Mouse (Mus musculus): ENCODE measurements around the gene Dus4l. TPM values are rescaled to one million over a fixed set of nuclear protein-coding genes. Genes with fewer than 3 reads are reported as not detected.
"Not testable (repeated sequence)": the region's sequence is repeated elsewhere in the genome, so short reads cannot be mapped to it uniquely, and the experiment has no call there.

The Dus4l gene
- 1 to 10 TPM; 5.1 to 6.1 TPM for total RNA-seq (2021)
- long read RNA-seq, experiment 1, partial matches to known transcripts: 0 of 1 reads
- long read RNA-seq, experiment 1, other reads (novel, unspliced or antisense): 0 of 1 reads
- long read RNA-seq, experiment 2: 0 reads

- peak; percentile 91 to 94 for DNase-seq (ENCODE audit: low spot score in 2 of 2)
Observed at GRCm38 (mm10) chr12:31654197-31654964, at the start of gene Dus4l, which contains the start of gene Cog5. TSS of gene Dus4l (minus strand) at chr12:31654826. TSS of gene Cog5 (plus strand) at chr12:31654869.

DNA sequence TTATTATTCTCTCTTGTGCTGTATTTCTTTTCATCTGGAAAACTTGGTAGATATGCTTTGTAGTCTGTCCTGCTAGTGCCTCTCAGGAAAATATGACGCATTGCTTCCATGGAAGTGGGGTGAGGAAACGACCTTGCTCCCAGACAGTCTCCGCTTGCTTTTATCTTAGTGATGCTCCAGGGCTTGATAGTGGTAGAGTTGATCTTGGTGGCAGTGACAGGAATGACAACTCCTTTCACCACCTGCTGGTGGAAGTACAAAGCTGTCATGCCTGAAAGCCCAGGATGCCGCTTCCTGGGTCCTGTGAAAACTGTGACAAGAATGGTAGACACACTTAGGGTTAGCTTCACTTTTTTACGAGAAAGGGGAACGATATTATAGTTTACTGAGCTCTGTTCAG is 49.3 kb upstream of the Dus4l start:
- DNase-seq (ENCODE audit: low spot score in 2 of 2): no peak

DNA sequence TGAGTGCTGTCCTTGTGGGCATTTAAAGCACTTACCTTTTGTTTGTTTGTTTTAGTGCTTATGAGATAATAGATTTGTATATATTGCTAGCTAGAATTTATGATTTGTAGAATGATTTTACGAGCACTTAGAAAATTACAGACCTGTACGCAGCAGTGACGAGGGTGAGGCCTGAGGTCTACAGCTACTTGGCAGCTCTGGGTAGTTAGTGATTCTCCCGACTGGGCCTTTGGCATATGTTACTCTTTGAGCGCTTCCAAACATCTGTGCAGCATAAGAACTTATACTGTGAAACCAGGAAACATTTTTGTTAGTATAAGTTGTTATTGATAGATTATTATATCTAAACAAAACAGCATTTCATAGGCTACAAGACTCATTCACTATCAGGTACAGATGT is 46.8 kb upstream of the Dus4l start:
- no peak for DNase-seq (ENCODE audit: low spot score in 2 of 2)

- DNase-seq (ENCODE audit: low spot score in 2 of 2): no peak
Observed at GRCm38 (mm10) chr12:31700623-31701347, 46.2 kb upstream of the Dus4l start.

DNA sequence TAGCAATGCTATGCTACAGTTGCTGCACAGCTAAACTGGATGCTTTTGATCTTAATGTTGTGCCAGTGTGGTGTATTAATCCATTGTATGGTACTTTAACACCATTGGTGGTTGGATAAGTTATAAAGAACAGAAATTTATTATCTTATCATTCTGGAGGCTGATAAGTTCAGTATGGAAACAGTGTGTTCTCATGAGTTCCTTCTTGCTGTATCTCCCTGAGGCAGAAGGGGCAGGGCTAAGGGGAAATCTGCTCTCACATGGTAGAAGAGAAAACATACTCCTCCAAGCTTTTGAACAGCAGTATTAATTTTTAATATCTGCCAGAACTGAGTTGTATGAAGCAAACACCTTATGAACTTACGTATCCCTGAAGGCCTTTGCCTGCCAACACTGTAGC is 38.7 kb upstream of the Dus4l start:
- no peak for DNase-seq (ENCODE audit: low spot score in 2 of 2)

- DNase-seq (ENCODE audit: low spot score in 2 of 2): no peak
Observed at GRCm38 (mm10) chr12:31686679-31687078, 32.1 kb upstream of the Dus4l start.

DNA sequence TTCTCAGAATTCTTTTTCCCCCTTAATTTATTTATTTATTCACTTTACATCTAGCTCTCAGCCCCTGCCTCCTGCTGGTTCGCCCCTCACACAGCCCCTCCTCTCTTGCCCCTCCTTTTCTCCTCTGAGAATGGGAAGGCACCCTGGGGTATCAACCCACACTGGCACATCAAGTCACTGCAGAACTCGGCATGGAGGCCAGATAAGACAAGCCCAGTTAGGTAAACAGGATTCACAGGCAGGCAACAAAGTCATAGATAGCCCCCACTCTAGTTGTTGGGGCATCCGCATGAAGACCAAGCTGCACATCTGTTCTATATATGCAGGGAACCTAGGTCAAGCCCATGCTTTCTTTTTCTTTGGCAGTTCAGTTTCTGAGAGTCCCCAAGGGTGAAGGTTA is 12.6 kb upstream of the Dus4l start:
- DNase-seq (ENCODE audit: low spot score in 2 of 2): no peak

GRCm38 (mm10) chr12:31665999-31666398 is 11.4 kb upstream of the Dus4l start:
- no peak for DNase-seq (ENCODE audit: low spot score in 2 of 2)

DNA sequence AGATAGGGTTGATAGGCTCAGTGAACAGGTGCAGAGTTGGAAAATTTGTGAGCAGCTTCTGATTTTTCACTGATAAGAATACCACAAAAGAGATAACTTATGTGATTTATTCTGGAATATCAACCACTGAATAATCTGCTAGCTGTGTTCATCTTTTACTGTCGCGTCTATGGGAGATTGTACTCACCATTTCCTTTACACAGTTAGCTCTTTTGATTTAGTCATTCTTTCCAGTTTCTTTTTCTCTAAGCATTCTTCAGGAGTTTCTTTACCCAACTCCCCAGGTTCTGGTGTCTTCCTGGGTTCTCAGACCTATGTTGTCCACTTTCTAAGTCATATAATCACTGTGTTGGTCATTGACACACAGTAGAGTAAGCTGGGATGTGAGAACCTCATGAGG is 2.2 kb upstream of the Dus4l start:
- no peak for DNase-seq (ENCODE audit: low spot score in 2 of 2)

GRCm38 (mm10) chr12:31654965-31655477 is 395 bp upstream of the Dus4l start:
- no peak for DNase-seq (ENCODE audit: low spot score in 2 of 2)

DNA sequence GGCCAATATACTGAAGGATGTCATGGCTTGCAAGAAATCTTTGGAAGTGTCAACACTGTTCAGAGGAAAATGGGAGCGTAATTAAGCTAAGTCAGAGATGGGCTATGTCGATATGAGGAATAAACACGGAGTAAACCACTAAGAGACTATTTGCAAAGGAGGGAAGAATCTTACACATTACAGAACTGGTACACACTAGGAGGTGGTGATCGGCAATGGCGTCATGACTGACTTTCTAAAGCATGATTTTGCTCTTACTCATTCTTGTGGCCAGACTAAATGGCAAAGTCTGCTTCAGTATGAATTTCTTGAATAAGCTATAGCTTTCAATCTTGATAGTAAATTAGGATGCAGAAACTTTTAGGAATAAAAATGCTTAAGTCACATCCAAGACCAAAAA is 1.0 kb downstream of the Dus4l start:
- DNase-seq (ENCODE audit: low spot score in 2 of 2): no peak

GRCm38 (mm10) chr12:31635240-31635607 is 19.4 kb downstream of the Dus4l start:
- no peak for DNase-seq (ENCODE audit: low spot score in 2 of 2)

DNA sequence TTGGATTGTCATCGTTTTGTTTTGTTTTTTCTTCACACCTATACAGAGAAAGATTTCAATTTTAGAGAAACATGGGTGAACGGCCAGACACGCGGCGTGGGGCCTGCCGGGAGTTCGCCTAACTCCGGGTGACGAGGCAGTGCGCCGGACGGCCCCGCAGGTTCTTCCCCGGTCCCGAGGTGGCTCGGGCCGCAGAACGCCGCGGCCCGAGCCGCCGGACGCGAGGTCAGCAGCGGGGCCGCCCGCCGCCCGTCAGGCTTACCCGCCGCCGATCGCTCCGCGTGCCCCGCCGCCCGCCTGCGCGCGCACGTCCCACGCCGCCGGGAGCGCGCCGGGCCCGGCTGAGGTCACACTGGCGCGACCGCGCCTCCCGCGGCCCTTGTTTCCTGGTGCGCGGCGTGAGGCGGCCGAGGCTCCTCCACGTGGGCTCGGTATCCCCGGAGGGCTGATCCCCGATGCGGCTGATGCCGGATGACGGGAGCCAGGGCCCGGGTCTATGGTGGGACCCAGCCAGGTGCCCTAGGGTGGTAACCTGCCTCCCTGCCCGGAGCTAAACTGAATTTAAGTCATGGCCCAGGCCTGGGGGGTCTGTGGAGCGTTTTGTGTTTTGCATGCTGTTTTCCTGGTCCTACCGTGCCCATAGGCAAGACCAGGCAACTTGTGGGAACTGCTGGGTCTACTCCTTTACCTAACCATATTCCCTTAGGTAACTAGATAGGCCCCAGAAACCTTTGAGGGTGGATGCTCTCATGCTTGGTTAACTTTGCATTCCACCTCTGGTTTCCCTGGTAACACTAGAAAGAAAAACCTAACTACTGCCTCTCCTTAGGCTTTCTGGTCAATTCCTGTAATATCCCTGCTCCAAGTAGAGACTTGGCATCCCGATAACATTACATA is 20.0 kb downstream of the Dus4l start, which contains the start of gene Bcap29:
TSS of gene Bcap29 (minus strand) at position 316 of the 897 bp plus-strand sequence.
- peak; percentile 68 to 75 for DNase-seq (ENCODE audit: low spot score in 2 of 2)

GRCm38 (mm10) chr12:31633970-31634342 is 20.7 kb downstream of the Dus4l start:
- DNase-seq (ENCODE audit: low spot score in 2 of 2): peak in 1 of 2 experiments; percentile 20

DNA sequence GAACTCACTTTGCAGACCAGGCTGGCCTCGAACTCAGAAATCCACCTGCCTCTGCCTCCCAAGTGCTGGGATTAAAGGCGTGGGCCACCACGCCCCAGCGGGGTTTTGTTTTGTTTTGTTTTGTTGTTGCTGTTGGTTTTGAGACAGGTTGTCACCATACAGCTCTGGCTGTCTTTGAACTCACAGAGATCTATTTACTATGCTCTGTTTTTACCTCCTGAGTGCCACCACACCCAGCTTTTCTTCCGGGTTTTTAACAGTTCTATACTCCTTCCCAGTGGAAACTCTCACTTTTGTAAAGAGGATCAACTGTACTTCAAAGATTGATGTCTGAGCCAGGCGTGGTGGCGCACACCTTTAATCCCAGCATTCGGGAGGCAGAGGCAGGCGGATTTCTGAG is 26.2 kb downstream of the Dus4l start:
- not testable (repeated sequence) for DNase-seq (ENCODE audit: low spot score in 2 of 2)

DNA sequence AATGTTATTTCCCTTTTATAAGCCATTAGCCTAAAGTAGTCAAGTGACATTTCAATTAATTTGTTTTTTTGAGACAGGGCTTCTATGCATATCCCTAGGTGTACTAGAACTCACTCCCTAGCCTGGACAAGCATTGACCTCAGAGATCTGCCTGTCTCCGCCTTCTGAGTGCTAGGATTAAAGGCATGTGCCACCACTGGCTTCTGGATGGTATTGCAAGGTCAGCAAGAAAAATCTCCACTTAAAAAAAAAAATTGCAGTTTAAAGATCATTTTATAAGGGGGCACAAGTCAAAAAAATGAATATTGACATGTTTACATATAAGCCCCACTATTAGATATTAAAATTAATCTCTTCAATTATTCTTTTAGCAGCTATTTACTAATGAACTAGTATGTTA is 29.6 kb downstream of the Dus4l start:
- DNase-seq (ENCODE audit: low spot score in 2 of 2): no peak

DNA sequence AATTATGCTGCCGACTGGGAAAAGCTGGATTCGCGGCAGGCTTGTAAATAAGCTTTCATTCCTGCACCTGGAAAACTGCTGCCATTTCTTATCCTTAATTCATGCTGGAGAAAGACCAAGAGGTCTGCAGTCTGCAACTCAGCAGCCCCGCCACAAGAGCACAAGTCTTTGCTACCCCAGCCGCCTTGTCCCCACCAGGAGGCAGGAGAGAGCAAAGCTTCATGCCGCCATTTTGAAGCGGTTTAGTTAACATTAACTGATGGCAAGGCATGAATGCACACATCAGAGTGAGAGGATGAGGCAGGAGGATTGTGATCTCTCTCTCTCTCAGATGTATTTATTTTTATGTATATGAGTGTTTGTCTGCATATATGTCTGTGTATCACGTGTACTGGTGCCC is 34.5 kb downstream of the Dus4l start:
- no peak for DNase-seq (ENCODE audit: low spot score in 2 of 2)

DNA sequence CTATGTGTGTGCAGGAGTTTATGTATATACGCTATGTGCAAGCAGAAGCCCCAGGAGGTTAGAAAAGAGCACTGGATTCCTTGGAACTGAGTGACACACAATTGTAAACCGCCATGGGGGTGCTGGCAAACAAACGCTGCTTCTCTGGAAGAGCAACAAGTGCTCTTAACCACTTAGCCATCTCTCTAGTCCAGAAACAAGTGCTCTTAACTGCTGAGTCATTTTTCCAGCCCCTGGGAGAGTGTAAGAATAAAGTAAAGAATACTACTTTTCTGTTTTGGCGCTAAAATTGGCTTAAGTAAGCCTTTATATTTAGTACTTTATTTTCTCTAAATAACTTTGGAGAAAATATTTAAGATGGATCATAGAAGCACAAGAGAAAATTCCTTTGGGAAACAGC is 41.3 kb downstream of the Dus4l start:
- DNase-seq (ENCODE audit: low spot score in 2 of 2): no peak

DNA sequence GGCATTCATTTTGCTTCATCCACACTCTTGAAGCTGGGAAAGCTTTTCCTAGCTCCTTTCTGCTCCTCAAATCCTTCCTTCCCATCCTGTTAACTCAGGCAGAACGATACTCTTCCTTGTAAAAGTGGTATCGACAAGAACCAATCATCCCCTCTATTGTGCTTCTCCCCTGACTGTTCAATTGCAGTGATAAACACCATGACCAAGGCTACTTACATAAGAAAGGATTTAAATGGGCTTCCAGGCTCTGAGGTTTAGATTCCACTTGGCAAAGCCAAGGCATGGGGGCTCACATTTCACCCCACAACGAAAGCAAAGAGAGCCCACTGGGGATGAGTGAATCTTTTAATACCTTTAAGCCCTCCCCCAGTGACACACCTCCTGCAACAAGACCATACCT is 46.5 kb downstream of the Dus4l start:
- DNase-seq (ENCODE audit: low spot score in 2 of 2): no peak

GRCm38 (mm10) chr12:31604894-31605293 is 49.7 kb downstream of the Dus4l start:
- DNase-seq (ENCODE audit: low spot score in 2 of 2): no peak

GRCm38 (mm10) chr12:31603586-31603985 is 51.0 kb downstream of the Dus4l start:
- no peak for DNase-seq (ENCODE audit: low spot score in 2 of 2)

Data from gastrocnemius, postnatal 4 days (tissue).